11 mouse cellular contexts compared by ENCODE assay signal in the genomic region with DNA sequence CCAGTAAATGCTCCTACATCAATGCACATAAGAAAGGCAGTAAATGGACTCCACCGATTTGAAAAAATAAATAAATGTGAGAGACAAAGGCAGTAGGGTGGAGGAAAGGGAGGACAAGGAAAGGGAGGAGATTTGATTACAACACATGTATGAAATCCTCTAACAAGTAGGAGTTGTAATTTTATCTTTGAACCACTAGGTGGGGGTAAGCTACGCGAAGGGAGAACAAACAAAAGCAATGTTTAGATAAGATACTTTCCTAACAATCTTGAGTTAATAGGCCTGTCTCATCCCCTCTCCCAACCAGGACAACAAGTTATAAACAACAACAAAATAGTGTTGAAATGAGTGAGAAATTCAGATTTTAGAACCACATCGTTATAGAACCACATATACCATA. TPM values are rescaled to one million over a fixed set of nuclear protein-coding genes. Genes with fewer than 3 reads are reported as not detected.
A peak's percentile ranks its signal among the peaks of the same experiment; 100 is the strongest.
DNase-seq lines count a peak whose midpoint lies in the region; TF ChIP-seq lines count a peak whose summit lies in the region.
"Had no signal": no experiment of that assay in that cellular context is flagged by ENCODE, and none has a peak within 500 bp of the region (broad histone marks: within the 10 kb centered on the region; RNA-seq: fewer than 3 reads in every experiment).

No protein-coding gene starts in this region.

- peak; percentile 67 for TF ChIP-seq RAD21 in MEL (IDR thresholded peaks at IDR 0.05; ENCODE audit: low read depth, low read length)

- TF ChIP-seq CTCF in left cerebral cortex, adult 2 months (IDR thresholded peaks at IDR 0.05) = peak; percentile 75
- peak in 2 of 3 experiments; percentile 54 to 68; a peak in 4 of 6 replicates for TF ChIP-seq CTCF in MEL (IDR thresholded peaks at IDR 0.05 in 2 of 3, conservative IDR thresholded peaks at IDR 0.05 in 1 of 3; ENCODE audit: control insufficient read depth in 1 of 3, insufficient read depth in 1 of 3, low read depth in 2 of 3, low read length in 3 of 3, poor library complexity in 1 of 3, severe bottlenecking in 1 of 3)
- TF ChIP-seq CTCF in cerebellum, adult 2 months (IDR thresholded peaks at IDR 0.05; ENCODE audit: borderline replicate concordance, insufficient read depth, low read depth, low read length) = peak; percentile 43; the same call in 1 of the 2 replicates

- H3K27me3 ChIP-seq in MEL (ENCODE audit: control insufficient read depth in 1 of 2, insufficient read depth in 2 of 2, low read length in 2 of 2) = no peaks in the 10 kb centered on the region
- no peaks in the 10 kb centered on the region for H3K27me3 ChIP-seq in cerebellum, adult 2 months (ENCODE audit: control insufficient read depth, insufficient read depth, low read length)
- H3K27me3 ChIP-seq: embryonic facial prominence, embryonic 13.5 days had no signal

- DNase-seq in left cerebral cortex, adult 2 months (ENCODE audit: extremely low spot score in 1 of 2, low spot score in 2 of 2) = no peak
- no peak for DNase-seq in left cerebral cortex, postnatal 10 days (ENCODE audit: extremely low spot score in 1 of 2, low spot score in 2 of 2)
- peak; percentile 52 for DNase-seq in MEL (ENCODE audit: low read depth, low spot score)
- peak in 1 of 2 experiments; percentile 29 for DNase-seq in cerebellum, adult 2 months
- DNase-seq in mesoderm, embryonic 11.5 days (ENCODE audit: low read depth, low spot score) = peak; percentile 39
- no peak for DNase-seq in ovary, postnatal 36 days (ENCODE audit: low spot score)
- no peak for DNase-seq in layer of hippocampus, adult 9-10 months (ENCODE audit: low spot score)
- no peak for DNase-seq in adrenal gland, postnatal 25 days
- DNase-seq: thymus, adult 18-20 months had no signal

- H3K4me1 ChIP-seq in MEL (ENCODE audit: control insufficient read depth in 1 of 2, insufficient read depth in 2 of 2, low read length in 2 of 2) = no peaks in the 10 kb centered on the region
- H3K4me1 ChIP-seq in cerebellum, adult 2 months (ENCODE audit: control insufficient read depth, insufficient read depth, low read length) = no peaks in the 10 kb centered on the region
- H3K4me1 ChIP-seq: embryonic facial prominence, embryonic 13.5 days had no signal

- no peak overlapping the region for H3K4me3 ChIP-seq in left cerebral cortex, adult 2 months
- no peak overlapping the region for H3K4me3 ChIP-seq in MEL (ENCODE audit: control insufficient read depth in 1 of 2, insufficient read depth in 1 of 2, low read depth in 2 of 2, low read length in 2 of 2)
- no peak overlapping the region for H3K4me3 ChIP-seq in cerebellum, adult 2 months (replicated peaks; ENCODE audit: insufficient read depth, low read depth, low read length)
- H3K4me3 ChIP-seq: embryonic facial prominence, embryonic 13.5 days had no signal

- no peaks in the 10 kb centered on the region for H3K79me2 ChIP-seq in MEL (ENCODE audit: control insufficient read depth, insufficient read depth, low read length, poor library complexity)

- 9% methylated on average over 4 of the region's 4 CpGs for WGBS in cerebellum, adult 2 months

- intact Hi-C loops in left cerebral cortex, adult 2 months (cut with DNase I) = loop anchor here (2.0 to 5.0 kb wide), 3 partner anchors 36 to 205 kb away; partner anchors contain the start of genes Echdc1 and Soga3
- intact Hi-C loops in left cerebral cortex, postnatal 10 days (cut with DNase I) = loop anchor here (5.0 kb wide), 1 partner anchor 35 kb away; the partner anchor contains the start of gene Soga3

- no peaks in the 10 kb centered on the region for H3K9me3 ChIP-seq in MEL (replicated peaks; ENCODE audit: insufficient read depth, low read length)
- H3K9me3 ChIP-seq: embryonic facial prominence, embryonic 13.5 days had no signal

- no peak overlapping the region for H3K9ac ChIP-seq in MEL (ENCODE audit: control insufficient read depth, low read depth, low read length, poor library complexity, severe bottlenecking)
- H3K9ac ChIP-seq: embryonic facial prominence, embryonic 13.5 days had no signal

- TF ChIP-seq POLR2A in MEL (IDR thresholded peaks at IDR 0.05; ENCODE audit: control insufficient read depth in 1 of 2, insufficient read depth in 1 of 2, low read depth in 1 of 2, low read length in 2 of 2, poor library complexity in 1 of 2) = no peak
- no peak for TF ChIP-seq POLR2A in cerebellum, adult 2 months (IDR thresholded peaks at IDR 0.05; ENCODE audit: borderline replicate concordance, insufficient read depth, low read length)

- TF ChIP-seq EP300 in MEL (IDR thresholded peaks at IDR 0.05; ENCODE audit: low read depth in 1 of 2, low read length in 2 of 2) = no peak

- H3K27ac ChIP-seq in left cerebral cortex, adult 2 months = no peak overlapping the region
- H3K27ac ChIP-seq in MEL (ENCODE audit: control insufficient read depth, low read depth, low read length) = no peak overlapping the region
- no peak overlapping the region for H3K27ac ChIP-seq in cerebellum, adult 2 months (ENCODE audit: insufficient read depth, low read length)
- H3K27ac ChIP-seq: embryonic facial prominence, embryonic 13.5 days had no signal

- no peaks in the 10 kb centered on the region for H3K36me3 ChIP-seq in MEL (ENCODE audit: control insufficient read depth in 1 of 2, insufficient read depth in 2 of 2, low read length in 2 of 2)
- H3K36me3 ChIP-seq: embryonic facial prominence, embryonic 13.5 days had no signal

TF ChIP-seq in MEL, 35 proteins besides CTCF, POLR2A, EP300 and RAD21:
- TF ChIP-seq ELF1 (IDR thresholded peaks at IDR 0.05; ENCODE audit: low read depth, low read length) = no peak
- TF ChIP-seq MEF2A (IDR thresholded peaks at IDR 0.05; ENCODE audit: extremely low read depth, insufficient replicate concordance, low read depth, low read length, poor library complexity, severe bottlenecking) = no peak
- peak; percentile 68 for TF ChIP-seq SMC3 (IDR thresholded peaks at IDR 0.05; ENCODE audit: low read depth, low read length)
- no peak for TF ChIP-seq HCFC1 (IDR thresholded peaks at IDR 0.05; ENCODE audit: low read depth, low read length)
- TF ChIP-seq CHD1 (IDR thresholded peaks at IDR 0.05; ENCODE audit: low read depth, low read length) = no peak
- no peak for TF ChIP-seq MAZ (IDR thresholded peaks at IDR 0.05; ENCODE audit: low read depth, low read length)
- no peak for TF ChIP-seq KAT2A (conservative IDR thresholded peaks at IDR 0.05; ENCODE audit: low read depth, low read length)
- peak; percentile 47 for TF ChIP-seq ZC3H11A (IDR thresholded peaks at IDR 0.05; ENCODE audit: low read depth, low read length)
- TF ChIP-seq MYB (IDR thresholded peaks at IDR 0.05; ENCODE audit: low read depth, low read length) = no peak
- no peak for TF ChIP-seq BHLHE40 (IDR thresholded peaks at IDR 0.05; ENCODE audit: borderline replicate concordance, low read depth, low read length)
- no peak for TF ChIP-seq CHD2 (IDR thresholded peaks at IDR 0.05; ENCODE audit: low read length)
- no peak for TF ChIP-seq USF1 (IDR thresholded peaks at IDR 0.05; ENCODE audit: low read depth, low read length)
- TF ChIP-seq TAL1 (IDR thresholded peaks at IDR 0.05; ENCODE audit: low read length) = no peak
- TF ChIP-seq GATA1 (IDR thresholded peaks at IDR 0.05; ENCODE audit: low read depth, low read length) = 0 out of 2 replicates have a peak, but pooled peaks have one; percentile 19
TF ChIP-seq in MEL: peak in this region for 3.

RNA-seq across cellular contexts. Expression of gene Soga3, which starts 36.7 kb away (rescaled TPM):
- total RNA-seq in left cerebral cortex, adult 2 months (2021) = 100 to 1,000 TPM; 179 to 180 TPM
- 100 to 1,000 TPM; 154 to 179 TPM for total RNA-seq in left cerebral cortex, postnatal 10 days (2021)
- total RNA-seq in MEL (2012; rRNA removed) = not detected in 2 replicates
- not detected for polyA plus RNA-seq in MEL (2012; ENCODE audit: insufficient read depth in 1 of 2, insufficient read length in 2 of 2, low read depth in 1 of 2, low replicate concordance in 2 of 2, missing spikeins in 1 of 2)
- 37.3 and 40.1 TPM in 2 replicates for polyA plus RNA-seq in cerebellum, adult 2 months (2012; rRNA removed)
- total RNA-seq in adrenal gland, postnatal 25 days (2021) = 5.9 and 6.0 TPM in 2 replicates
- polyA plus RNA-seq: inflammation-experienced regulatory T-cells, adult 6 months had no signal

Comparison
In these comparisons a context has a peak if more than half of its experiments do, and no peak if none do; other contexts are left out.
1. DNase-seq: peak in MEL (single experiment) and mesoderm, embryonic 11.5 days (single experiment); none in left cerebral cortex, adult 2 months (0 of 2), left cerebral cortex, postnatal 10 days (0 of 2), ovary, postnatal 36 days (single experiment), layer of hippocampus, adult 9-10 months (single experiment) and adrenal gland, postnatal 25 days (single experiment).
2. RNA of gene Soga3, which starts 36.7 kb away (total RNA-seq): 179 to 180 TPM in left cerebral cortex, adult 2 months and 154 to 179 TPM in left cerebral cortex, postnatal 10 days; 5.9 to 6.0 TPM in adrenal gland, postnatal 25 days and not detected in MEL; every median in the first group is over 10 times any median in the second.
3. Peak in every context shown above with its lines, with median percentiles within 50 percentile points of each other: CTCF ChIP-seq.